Mouse (Mus musculus) limb, embryonic 11.5 days (tissue): ENCODE results near the gene Bod1l. TPM values are rescaled to one million over a fixed set of nuclear protein-coding genes. Genes with fewer than 3 reads are reported as not detected.

Source experiments
- ATAC-seq: fragments of 200-750 bp; cut with Nextera tagmentation; 2 replicates; pipeline ENCODE4 v1.8.0; 2017; ENCODE audit warnings: low read depth; ENCODE audit not compliant: insufficient number of reproducible peaks, low FRiP score, low TSS enrichment
- DNase-seq: peaks from one replicate; pipeline ENCODE4 v3.0.0-alpha.2; 2015; ENCODE audit warnings: low spot score
- H3K27ac ChIP-seq: fragments of 300-500 bp; sonication (generic); replicated peaks from 2 replicates; pipeline ENCODE4 v1.5.1; 2014; ENCODE audit warnings: low read depth, mild to moderate bottlenecking, low read length
- H3K27me3 ChIP-seq: fragments of 300-500 bp; sonication (generic); 2 replicates; pipeline ENCODE4 v1.6.1; 2014; ENCODE audit warnings: mild to moderate bottlenecking, low read length, mixed read lengths; ENCODE audit not compliant: control insufficient read depth, insufficient read depth
- H3K36me3 ChIP-seq: fragments of 300-500 bp; sonication (generic); 2 replicates; pipeline ENCODE4 v1.6.1; 2014; ENCODE audit warnings: mild to moderate bottlenecking, low read length, moderate library complexity, mixed read lengths; ENCODE audit not compliant: control insufficient read depth, insufficient read depth
- H3K4me1 ChIP-seq: fragments of 300-500 bp; sonication (generic); 2 replicates; pipeline ENCODE4 v1.6.1; 2014; ENCODE audit warnings: low read length, mixed read lengths; ENCODE audit not compliant: control insufficient read depth, insufficient read depth
- H3K4me2 ChIP-seq: fragments of 300-500 bp; sonication (generic); 2 replicates; pipeline ENCODE4 v1.6.1; 2014; ENCODE audit warnings: low read depth, mild to moderate bottlenecking, moderate library complexity; ENCODE audit not compliant: severe bottlenecking
- H3K4me3 ChIP-seq: fragments of 300-500 bp; sonication (generic); 2 replicates; pipeline ENCODE4 v1.5.1; 2014; ENCODE audit warnings: low read depth, low read length
- H3K9ac ChIP-seq: fragments of 300-500 bp; sonication (generic); 2 replicates; pipeline ENCODE4 v1.6.1; 2014; ENCODE audit warnings: mild to moderate bottlenecking, low read length
- H3K9me3 ChIP-seq: fragments of 300-500 bp; sonication (generic); 2 replicates; pipeline ENCODE4 v1.6.1; 2016; ENCODE audit warnings: low read length; ENCODE audit not compliant: control insufficient read depth
- WGBS: fragments of 180-500 bp; shearing (Covaris S2); extraction: QIAGEN DNeasy Blood & Tissue Kit; methylation state at CpG from one replicate; pipeline ENCODE4 v1.1.7; 2014; 5-methylcytosine and 5-hydroxymethylcytosine counted together
- polyA plus RNA-seq: library from polyadenylated mRNA; unstranded; fragments of >200 nt; fragmentation: Nextera tagmentation; extraction: Ambion mirVana; gene quantifications from 2 replicates; pipeline ENCODE4 v1.2.1, GENCODE M21; 2014

Bod1l gene
- polyA plus RNA-seq, 1 experiment from 2014 or later: 24.2 TPM

GRCm38 (mm10) chr5:41758671-41759639 lies 85.2 kb downstream of the Bod1l start:
- Histone ChIP-seq H3K4me3 (no peak overlapping the region), H3K9me3 (no peaks in the 10 kb centered on the region), H3K27ac (no peak overlapping the region), H3K9ac (no peak overlapping the region), H3K36me3 (no peaks in the 10 kb centered on the region), H3K27me3 (peaks cover 92% of the 10 kb centered on the region), H3K4me2 (no peak overlapping the region), H3K4me1 (peaks cover 4% of the 10 kb centered on the region; the same call in 1 of the 2 replicates)
- 4% methylated on average over 19 of the region's 19 CpGs for WGBS
- ATAC-seq: no peak
- DNase-seq: no peak

DNA sequence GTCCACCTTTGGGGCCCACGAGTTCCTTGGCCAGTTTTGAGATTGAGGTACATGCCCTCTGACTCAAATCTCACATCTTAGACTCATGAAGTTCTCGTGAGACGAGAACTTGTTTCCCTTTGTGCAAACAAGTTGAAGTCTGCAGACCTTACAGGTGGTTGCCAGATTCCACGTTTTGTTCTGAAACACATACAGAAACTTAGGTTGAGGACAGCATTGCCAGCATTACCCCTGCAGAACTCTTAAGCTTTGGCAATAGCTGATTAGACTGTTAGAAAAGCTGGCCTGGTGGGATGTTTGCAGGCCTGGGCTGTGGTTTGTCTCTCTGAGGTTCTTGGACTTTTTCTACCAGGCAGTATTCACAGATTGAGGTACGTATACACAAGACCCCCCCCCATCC lies 86.8 kb downstream of the Bod1l start:
- Histone ChIP-seq H3K27ac (no peak overlapping the region), H3K4me3 (no peak overlapping the region), H3K4me2 (no peak overlapping the region), H3K27me3 (peaks cover 91% of the 10 kb centered on the region), H3K9ac (no peak overlapping the region), H3K4me1 (no peaks in the 10 kb centered on the region), H3K9me3 (no peaks in the 10 kb centered on the region), H3K36me3 (no peaks in the 10 kb centered on the region)
- 4% methylated on average over 5 of the region's 5 CpGs for WGBS
- DNase-seq (no peak), ATAC-seq (no peak)

DNA sequence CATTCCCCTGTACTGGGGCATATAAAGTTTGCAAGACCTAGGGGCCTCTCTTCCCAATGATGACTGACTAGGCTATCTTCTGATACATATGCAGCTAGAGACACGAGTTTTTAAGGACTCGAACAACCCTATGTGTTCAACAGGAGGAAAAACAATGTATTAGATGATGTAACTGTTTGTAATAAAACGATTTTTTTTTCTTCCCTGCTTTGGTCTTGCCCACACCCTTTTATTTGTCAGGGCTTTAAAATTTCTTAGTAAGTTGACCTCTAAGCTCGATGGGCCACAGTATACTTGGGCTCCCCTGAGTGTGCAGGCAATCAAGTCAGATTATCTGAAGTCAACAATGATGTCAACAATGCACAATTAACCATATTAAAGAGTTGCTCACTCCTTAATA lies 87.7 kb downstream of the Bod1l start:
- peaks cover 91% of the 10 kb centered on the region for H3K27me3 ChIP-seq
- no peak overlapping the region for H3K27ac ChIP-seq
- 2% methylated on average over 4 of the region's 4 CpGs for WGBS
- H3K9ac ChIP-seq: no peak overlapping the region
- H3K4me3 ChIP-seq: no peak overlapping the region
- H3K4me1 ChIP-seq: no peaks in the 10 kb centered on the region
- no peaks in the 10 kb centered on the region for H3K36me3 ChIP-seq
- ATAC-seq: no peak
- H3K9me3 ChIP-seq: no peaks in the 10 kb centered on the region
- H3K4me2 ChIP-seq: no peak overlapping the region
- DNase-seq: no peak

DNA sequence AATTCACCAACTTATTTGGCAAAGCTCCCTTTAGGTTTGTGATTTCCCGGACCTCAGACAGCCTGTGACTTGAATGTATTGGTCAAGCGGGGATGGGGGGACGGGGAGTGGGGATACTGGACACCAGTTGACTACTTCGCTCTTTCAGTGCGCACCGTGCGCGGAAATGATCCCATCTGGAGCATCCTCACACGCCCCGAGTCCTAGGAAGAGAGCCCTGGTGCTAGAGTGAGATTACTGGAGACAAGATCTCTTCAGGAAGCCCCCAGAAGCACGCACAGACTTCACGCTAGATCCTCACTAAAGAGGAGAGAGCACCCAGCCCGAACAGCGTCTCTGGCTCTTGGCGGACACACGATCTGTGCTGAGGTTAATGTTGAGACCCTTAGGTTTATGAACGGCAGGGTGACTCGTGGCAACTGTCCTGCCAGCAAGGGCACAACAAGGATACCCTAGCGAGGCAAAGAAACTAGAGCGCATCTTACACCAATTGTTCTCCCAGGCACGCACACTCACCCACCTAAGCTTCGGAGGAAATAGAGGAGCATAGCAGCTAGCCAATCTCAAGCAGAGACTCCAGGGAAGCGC lies 88.6 kb downstream of the Bod1l start:
- Histone ChIP-seq H3K36me3 (no peaks in the 10 kb centered on the region), H3K27ac (no peak overlapping the region), H3K4me2 (no peak overlapping the region), H3K4me1 (no peaks in the 10 kb centered on the region), H3K27me3 (peaks cover 94% of the 10 kb centered on the region), H3K9me3 (no peaks in the 10 kb centered on the region), H3K4me3 (no peak overlapping the region), H3K9ac (no peak overlapping the region)
- ATAC-seq (no peak), DNase-seq (no peak)
- WGBS: 1% methylated on average over 23 of the region's 23 CpGs

DNA sequence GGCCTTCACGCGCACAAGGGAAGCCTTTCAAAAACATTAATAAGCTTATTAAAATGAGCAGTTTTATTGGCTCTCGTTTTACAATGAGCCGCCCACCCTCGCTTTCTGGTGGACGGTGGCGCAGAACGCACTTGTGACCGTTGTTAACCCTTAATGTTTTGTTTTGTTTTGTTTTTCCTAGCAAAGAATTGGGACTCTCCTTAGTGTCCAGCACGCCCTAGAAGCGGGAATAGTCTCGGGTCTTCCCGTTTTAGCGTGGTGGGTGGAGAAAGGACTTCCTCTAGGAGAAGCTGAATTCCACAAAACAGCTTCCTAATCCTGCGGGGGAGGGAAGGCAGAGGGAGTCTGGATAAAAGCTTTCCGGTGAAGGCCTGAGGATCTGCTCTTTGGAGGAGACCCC lies 89.3 kb downstream of the Bod1l start:
- no peak overlapping the region for H3K4me3 ChIP-seq
- no peak for DNase-seq
- no peak for ATAC-seq
- H3K27me3 ChIP-seq: peaks cover 95% of the 10 kb centered on the region
- no peaks in the 10 kb centered on the region for H3K36me3 ChIP-seq
- no peak overlapping the region for H3K27ac ChIP-seq
- H3K4me2 ChIP-seq: no peak overlapping the region
- no peaks in the 10 kb centered on the region for H3K9me3 ChIP-seq
- no peaks in the 10 kb centered on the region for H3K4me1 ChIP-seq
- under 1% methylated on average over 16 of the region's 16 CpGs for WGBS
- H3K9ac ChIP-seq: no peak overlapping the region

GRCm38 (mm10) chr5:41754226-41754775 lies 89.8 kb downstream of the Bod1l start:
- H3K9me3 ChIP-seq: no peaks in the 10 kb centered on the region
- no peaks in the 10 kb centered on the region for H3K4me1 ChIP-seq
- peaks cover 97% of the 10 kb centered on the region for H3K27me3 ChIP-seq
- ATAC-seq: no peak
- H3K9ac ChIP-seq: no peak overlapping the region
- no peaks in the 10 kb centered on the region for H3K36me3 ChIP-seq
- no peak overlapping the region for H3K4me2 ChIP-seq
- DNase-seq: no peak
- no peak overlapping the region for H3K4me3 ChIP-seq
- WGBS: under 1% methylated on average over 17 of the region's 17 CpGs
- H3K27ac ChIP-seq: no peak overlapping the region

DNA sequence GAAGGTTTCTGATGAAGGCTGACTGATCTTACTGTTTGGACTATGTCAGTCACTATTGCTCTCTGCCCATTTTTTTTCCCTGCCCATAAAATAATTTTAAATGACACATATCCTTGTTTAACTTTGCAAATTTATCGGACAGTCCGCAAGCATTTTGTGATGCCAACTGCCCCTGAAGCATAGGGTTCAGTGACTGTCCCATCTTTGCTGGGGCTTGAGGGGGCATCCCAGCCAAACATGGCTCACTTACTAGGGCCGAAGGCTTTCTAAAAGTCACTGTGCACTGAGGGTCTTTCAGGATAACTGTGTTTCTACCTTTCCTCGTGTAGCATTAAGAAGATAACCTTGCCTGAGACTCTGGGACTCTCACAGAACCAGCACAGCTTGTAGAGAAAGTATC lies 91.4 kb downstream of the Bod1l start:
- 35% methylated on average over 4 of the region's 4 CpGs for WGBS
- H3K4me2 ChIP-seq: no peak overlapping the region
- H3K4me1 ChIP-seq: no peaks in the 10 kb centered on the region
- H3K27ac ChIP-seq: no peak overlapping the region
- H3K4me3 ChIP-seq: no peak overlapping the region
- no peaks in the 10 kb centered on the region for H3K9me3 ChIP-seq
- peaks cover 99% of the 10 kb centered on the region for H3K27me3 ChIP-seq
- ATAC-seq: no peak
- no peaks in the 10 kb centered on the region for H3K36me3 ChIP-seq
- H3K9ac ChIP-seq: no peak overlapping the region
- DNase-seq: no peak

DNA sequence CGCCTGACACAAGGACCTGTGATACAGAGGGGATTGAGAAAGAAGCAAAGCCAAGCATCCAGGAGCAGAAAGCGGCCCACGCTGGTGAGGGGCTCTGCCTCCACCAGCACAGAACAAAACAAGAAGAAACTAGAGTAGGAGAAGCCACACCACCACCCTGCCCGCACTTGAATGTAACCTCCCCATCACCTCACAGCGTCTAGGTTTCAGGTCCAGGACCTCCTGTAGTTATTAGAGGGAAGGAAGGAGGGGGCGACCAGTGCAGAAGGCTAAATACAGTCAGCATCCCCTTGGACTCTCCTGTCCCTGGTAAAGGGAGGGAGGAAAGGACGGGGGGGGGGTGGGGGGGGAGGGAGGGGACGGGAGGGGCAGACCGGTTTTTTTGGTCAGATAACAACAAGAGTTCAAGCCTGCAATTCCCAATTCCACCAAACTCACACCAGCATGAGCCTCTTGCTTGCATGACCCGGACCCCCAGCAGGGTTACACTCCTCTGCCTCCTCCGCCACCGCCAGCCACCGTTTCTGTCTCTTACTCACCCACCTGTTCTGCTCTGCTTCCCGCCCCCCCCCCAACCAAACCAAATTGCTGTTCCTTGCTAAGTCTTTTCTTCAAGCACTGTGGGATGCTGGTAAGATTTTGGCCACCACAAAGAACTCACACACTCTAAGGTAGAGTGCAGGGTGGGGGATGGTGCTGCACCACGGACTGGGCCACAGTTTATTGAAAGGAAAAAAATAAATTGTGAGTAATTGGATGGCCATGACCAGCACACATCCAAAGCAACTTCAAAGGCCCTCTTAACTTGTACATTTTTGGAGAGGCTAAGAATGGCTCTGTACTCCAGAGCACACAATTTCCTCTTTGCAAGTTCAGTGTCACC lies 99.0 kb downstream of the Bod1l start:
- Histone ChIP-seq H3K4me2 (no peak overlapping the region), H3K9me3 (no peaks in the 10 kb centered on the region), H3K9ac (no peak overlapping the region), H3K27ac (no peak overlapping the region), H3K36me3 (no peaks in the 10 kb centered on the region), H3K4me3 (no peak overlapping the region), H3K4me1 (no peaks in the 10 kb centered on the region), H3K27me3 (peaks cover 86% of the 10 kb centered on the region)
- ATAC-seq: 0 out of 2 replicates have a peak, but pooled peaks have one; percentile 52
- WGBS: 5% methylated on average over 15 of the region's 15 CpGs
- DNase-seq: no peak
